Mouse (Mus musculus): ENCODE data around the gene Pclo.

DNA sequence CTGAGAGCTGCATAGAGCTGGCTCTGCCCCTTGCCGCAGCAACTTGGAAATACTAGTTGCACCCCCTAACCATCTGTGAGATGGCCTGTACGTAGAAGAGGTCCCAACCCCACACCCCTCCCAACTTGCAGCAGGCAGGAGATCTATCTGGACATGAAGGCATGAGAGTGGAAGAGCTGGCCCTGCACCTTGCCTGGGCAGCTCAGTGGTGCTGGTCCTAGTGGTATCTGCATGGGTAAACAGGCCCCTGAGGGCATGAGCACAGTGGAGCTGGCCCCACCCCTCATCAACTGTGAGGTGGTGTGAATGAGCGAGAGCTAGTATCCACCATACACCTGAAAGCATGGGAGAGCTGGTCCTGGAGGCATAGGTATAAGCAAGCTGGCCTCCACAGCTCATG is 60.9 kb downstream of the Pclo start:
- TF ChIP-seq CTCF (IDR thresholded peaks at IDR 0.05; ENCODE audit: extremely low read depth, insufficient read depth, low read length), result no peak
- TF ChIP-seq POLR2A (IDR thresholded peaks at IDR 0.05; ENCODE audit: extremely low read depth, insufficient read depth, low read length), result no peak

Measured in cortical plate, adult 2 months (tissue).